Mouse (Mus musculus) duodenum, adult 2 months (tissue): ENCODE measurements around the gene Ccdc96. TPM values are rescaled to one million over a fixed set of nuclear protein-coding genes. Genes with fewer than 3 reads are reported as not detected.

Experiments
- polyA plus RNA-seq: library from polyadenylated mRNA; depleted of rRNA; stranded (reverse); fragments of >200 nt; gene quantifications from 2 replicates; pipeline ENCODE4 v1.2.3, GENCODE M21; 2012; ENCODE audit warnings: low replicate concordance; rRNA removed

The Ccdc96 gene
- polyA plus RNA-seq: 0.05 TPM in 1 of 2 replicates, not detected in the other

DNA sequence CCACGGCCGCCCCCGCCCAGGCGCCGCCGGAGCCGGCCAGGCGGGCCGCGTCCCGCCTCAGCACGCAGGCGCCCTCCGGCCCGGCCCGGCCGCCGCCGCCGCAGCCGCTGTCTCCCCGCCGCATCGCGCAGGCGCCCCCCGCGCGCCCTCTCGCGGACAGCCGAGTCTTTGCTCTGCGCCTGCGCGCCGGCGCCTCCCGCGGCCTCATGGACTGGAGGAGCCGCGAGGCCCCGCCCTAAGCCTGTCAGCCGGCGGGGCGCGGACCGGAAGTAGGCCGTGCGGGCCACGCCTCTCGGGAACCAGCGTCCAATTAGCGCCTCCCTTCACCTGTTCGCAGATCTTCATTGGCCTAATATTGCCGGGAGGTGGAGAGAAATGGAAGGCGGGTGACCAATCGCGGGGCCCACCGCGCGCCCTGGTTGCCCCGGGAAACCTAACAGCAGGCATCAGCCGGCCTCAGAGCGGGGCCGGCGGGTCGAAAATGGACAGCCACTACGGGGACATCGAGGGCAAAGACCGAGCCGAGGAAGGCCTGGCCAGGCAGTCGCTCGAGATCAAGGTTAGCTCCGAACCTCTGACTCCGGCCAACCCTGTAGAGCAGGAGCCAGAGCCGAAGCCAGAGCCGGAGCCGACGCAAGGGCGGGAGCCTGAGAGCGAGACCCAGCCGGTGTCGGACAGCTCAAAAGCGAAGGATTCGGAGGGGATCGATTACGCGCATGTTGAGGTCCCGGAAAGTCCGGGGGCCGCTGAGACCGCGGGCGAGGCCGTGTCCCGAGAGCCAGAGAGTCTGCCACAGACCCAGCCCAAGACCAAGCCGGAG is at the start of gene Ccdc96, which contains the start of gene Tada2b:
Gene Ccdc96 (plus strand): TSS at position 418 of the 820 bp plus-strand sequence.
Gene Tada2b (minus strand): TSS at position 115 of the 820 bp plus-strand sequence.

DNA sequence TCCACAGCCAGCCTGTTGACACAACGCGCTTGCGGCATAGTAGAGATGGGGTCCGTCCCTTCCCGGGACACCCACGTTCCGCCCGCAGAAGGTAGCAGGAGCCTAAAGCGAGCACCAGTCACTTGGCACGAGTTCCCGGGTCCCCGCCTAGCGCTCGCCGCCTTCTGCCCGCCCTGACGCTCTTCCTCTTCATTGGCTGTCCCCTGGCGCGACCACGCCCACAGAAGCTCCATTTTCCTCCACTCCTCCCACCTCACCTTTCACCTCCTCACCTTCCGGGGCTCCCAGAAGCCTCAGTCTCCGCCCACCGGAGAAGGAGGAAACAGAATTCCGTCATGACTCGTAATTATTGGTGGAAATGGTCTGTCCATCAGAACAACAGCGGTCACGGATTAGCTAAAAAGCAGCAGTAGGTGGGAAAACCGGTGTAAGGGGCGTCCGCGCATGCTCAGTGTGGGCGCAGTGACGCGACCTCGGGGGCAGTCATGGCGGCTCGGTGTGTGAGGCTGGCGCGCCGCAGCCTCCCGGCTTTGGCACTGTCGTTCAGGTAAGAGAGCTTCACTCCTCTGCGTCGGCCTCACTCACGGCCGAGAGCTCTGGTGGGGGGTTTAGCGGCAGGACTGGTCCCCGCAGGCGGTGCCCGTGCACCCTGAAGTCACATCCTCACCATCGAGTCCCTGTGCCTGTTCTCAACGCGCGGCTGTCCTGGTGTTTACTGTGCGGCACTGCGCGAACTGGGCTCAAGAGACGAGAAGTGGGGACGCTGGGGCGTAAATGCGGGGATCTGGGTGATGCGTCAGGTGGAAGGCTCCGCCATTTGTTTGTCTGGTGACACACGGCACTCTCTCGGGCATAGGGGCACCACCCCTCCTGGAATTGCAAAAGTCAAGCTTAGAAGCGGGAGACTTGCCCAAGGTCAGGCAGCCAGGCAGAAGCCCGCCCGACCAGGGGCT is 19.4 kb upstream of the Ccdc96 start, which contains the start of gene Grpel1:
Gene Grpel1 (plus strand): TSS at position 290 of the 953 bp plus-strand sequence.

Other genes starting within 250 kb of the Ccdc96 start
- gene Sorcs2, start 86.4 kb upstream of the Ccdc96 start, polyA plus RNA-seq: 3.7 and 6.2 TPM in 2 replicates
- gene Grpel1, start 19.6 kb upstream of the Ccdc96 start, polyA plus RNA-seq: 5.0 and 12.0 TPM in 2 replicates
- 6.2 and 8.3 TPM in 2 replicates for gene Tada2b, start 303 bp upstream of the Ccdc96 start, polyA plus RNA-seq
- 17.5 and 18.0 TPM in 2 replicates for gene Tbc1d14, start 108.7 kb downstream of the Ccdc96 start, polyA plus RNA-seq
- gene D5Ertd579e, start 211.4 kb downstream of the Ccdc96 start, polyA plus RNA-seq: 17.5 and 28.8 TPM in 2 replicates